ENCODE assay signal across 27 mouse cellular contexts in the genomic region with DNA sequence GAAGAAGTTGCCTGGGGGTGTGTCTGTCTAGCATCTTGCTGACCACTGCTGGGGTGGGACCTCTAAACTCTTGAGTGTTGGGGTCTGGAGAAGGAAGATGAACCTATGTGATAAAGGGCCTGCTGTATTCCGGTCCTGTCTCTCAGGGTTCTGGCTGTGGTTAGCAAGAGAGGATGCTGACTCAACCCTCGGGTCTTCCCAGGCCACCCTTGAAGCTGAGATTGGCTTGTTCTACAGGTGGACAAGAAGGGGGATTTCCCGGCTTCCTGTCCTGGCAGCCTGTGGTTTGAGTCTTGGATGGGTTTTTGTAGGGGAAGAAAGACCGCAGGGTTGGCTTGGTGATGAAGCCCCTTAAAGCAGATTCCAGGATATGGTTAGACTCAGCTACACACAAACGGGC. TPM values are rescaled to one million over a fixed set of nuclear protein-coding genes. Genes with fewer than 3 reads are reported as not detected.
DNase-seq lines count a peak whose midpoint lies in the region; ATAC-seq and TF ChIP-seq lines count a peak whose summit lies in the region.
"Had no signal": no experiment of that assay in that cellular context is flagged by ENCODE, and none has a peak within 500 bp of the region (broad histone marks: within the 10 kb centered on the region; RNA-seq: fewer than 3 reads in every experiment).

No protein-coding gene starts in this region.

- H3K27ac ChIP-seq in midbrain, embryonic 15.5 days, result peak overlapping the region; percentile 46; the same call in 1 of the 2 replicates
- H3K27ac ChIP-seq in midbrain, postnatal 0 days (ENCODE audit: low read depth, low read length), result no peak overlapping the region
- peak overlapping the region; percentile 86 for H3K27ac ChIP-seq in CH12.LX (ENCODE audit: insufficient read depth, low read depth)
- peak overlapping the region; percentile 97 for H3K27ac ChIP-seq in olfactory bulb, adult 2 months (ENCODE audit: insufficient read depth, low read depth, low read length)
- H3K27ac ChIP-seq: embryonic facial prominence, embryonic 15.5 days; heart, embryonic 15.5 days; layer of hippocampus, adult 2 months; liver, embryonic 14.5 days had no signal

- intact Hi-C loops in heart, postnatal 10 days (cut with DNase I), result loop anchor here (2.0 kb wide), 1 partner anchor 14 kb away; no protein-coding TSS in a partner anchor

- H3K4me1 ChIP-seq in midbrain, embryonic 15.5 days, result peaks cover 39% of the 10 kb centered on the region
- H3K4me1 ChIP-seq in midbrain, postnatal 0 days (ENCODE audit: insufficient read depth, low read length), result peaks cover 5% of the 10 kb centered on the region; the same call in 1 of the 2 replicates
- peaks cover 49 to 85% of the 10 kb centered on the region in 2 experiments for H3K4me1 ChIP-seq in CH12.LX (ENCODE audit: control insufficient read depth in 1 of 2, insufficient read depth in 2 of 2)
- peaks cover 91% of the 10 kb centered on the region for H3K4me1 ChIP-seq in olfactory bulb, adult 2 months (ENCODE audit: control insufficient read depth, insufficient read depth, low read length)

- H3K9me3 ChIP-seq in midbrain, embryonic 15.5 days, result no peaks in the 10 kb centered on the region
- no peaks in the 10 kb centered on the region for H3K9me3 ChIP-seq in midbrain, postnatal 0 days (ENCODE audit: low read length)
- H3K9me3 ChIP-seq in CH12.LX (replicated peaks; ENCODE audit: low read length), result no peaks in the 10 kb centered on the region
- H3K9me3 ChIP-seq: embryonic facial prominence, embryonic 15.5 days; forebrain, embryonic 15.5 days; G1E; heart, embryonic 15.5 days; hindbrain, embryonic 10.5 days; megakaryocyte, embryonic 14.5 days had no signal

- no peak overlapping the region for H3K9ac ChIP-seq in midbrain, embryonic 15.5 days
- H3K9ac ChIP-seq in midbrain, postnatal 0 days (replicated peaks; ENCODE audit: low read length, poor library complexity, severe bottlenecking), result no peak overlapping the region
- H3K9ac ChIP-seq in CH12.LX (ENCODE audit: insufficient read depth, low read depth), result no peak overlapping the region
- H3K9ac ChIP-seq: embryonic facial prominence, embryonic 15.5 days; forebrain, embryonic 15.5 days; heart, embryonic 15.5 days; liver, embryonic 14.5 days; lung, embryonic 14.5 days had no signal

- ATAC-seq in midbrain, embryonic 15.5 days (replicated peaks), result no peak
- no peak for ATAC-seq in midbrain, postnatal 0 days (ENCODE audit: low FRiP score)
- ATAC-seq in hematopoietic stem cell, adult 5-6 weeks (replicated peaks in 1 of 2; ENCODE audit: insufficient read depth in 1 of 2, low FRiP score in 2 of 2, low TSS enrichment in 1 of 2, low read depth in 1 of 2, poor library complexity in 2 of 2, severe bottlenecking in 2 of 2), result peak; percentile 42 to 44; a peak in 3 of 4 replicates
- ATAC-seq: forebrain, embryonic 15.5 days; intestine, postnatal 0 days had no signal

- TF ChIP-seq CTCF in midbrain, postnatal 0 days (IDR thresholded peaks at IDR 0.05), result no peak
- TF ChIP-seq CTCF in CH12.LX (conservative IDR thresholded peaks at IDR 0.05 in 1 of 2, IDR thresholded peaks at IDR 0.05 in 1 of 2; ENCODE audit: low read depth in 2 of 2, low read length in 2 of 2), result no peak
- no peak for TF ChIP-seq CTCF in olfactory bulb, adult 2 months (IDR thresholded peaks at IDR 0.05; ENCODE audit: insufficient read depth, low read depth, low read length)

- no peak for DNase-seq in midbrain, postnatal 0 days (ENCODE audit: low spot score)
- DNase-seq in CH12.LX (ENCODE audit: extremely low read depth) (peak; percentile 80), MN1 (ENCODE audit: low spot score) (no peak)
- DNase-seq in spleen, postnatal 4 days (ENCODE audit: low spot score in 2 of 2), result no peak
- no peak for DNase-seq in heart, postnatal 10 days
- DNase-seq: adrenal gland, postnatal 14 days; cerebellum, adult 2 months; cerebellum, postnatal 36 days; gastrocnemius, postnatal 25 days; kidney, postnatal 25 days; layer of hippocampus, postnatal 36 days; lung, embryonic 14.5 days; thymus, postnatal 25 days had no signal

- no peaks in the 10 kb centered on the region for H3K79me2 ChIP-seq in CH12.LX (replicated peaks; ENCODE audit: control insufficient read depth, extremely low read depth, insufficient read depth, poor library complexity, severe bottlenecking)

- peak; percentile 97 for TF ChIP-seq EP300 in CH12.LX (IDR thresholded peaks at IDR 0.05; ENCODE audit: low read length)

- TF ChIP-seq RAD21 in CH12.LX (IDR thresholded peaks at IDR 0.05; ENCODE audit: low read depth, low read length), result no peak; the same call in 1 of the 2 replicates

- in situ Hi-C loops in CH12.LX (cut with MboI; ENCODE audit: low pct_ligation_motif_present, low pct_unique_long_range_greater_than_20kb, low sequenced_read_pairs), result no loop called here

- no peak for TF ChIP-seq POLR2A in CH12.LX (IDR thresholded peaks at IDR 0.05; ENCODE audit: low read depth, low read length)
- no peak for TF ChIP-seq POLR2A in olfactory bulb, adult 2 months (IDR thresholded peaks at IDR 0.05; ENCODE audit: insufficient read depth, low read depth, low read length)

- WGBS in midbrain, embryonic 15.5 days, result 93% methylated on average over 5 of the region's 5 CpGs
- WGBS in midbrain, postnatal 0 days, result 91% methylated on average over 5 of the region's 5 CpGs
- WGBS in olfactory bulb, adult 2 months, result 86% methylated on average over 5 of the region's 5 CpGs

- no peaks in the 10 kb centered on the region for H3K27me3 ChIP-seq in midbrain, embryonic 15.5 days (replicated peaks)
- H3K27me3 ChIP-seq in midbrain, postnatal 0 days (ENCODE audit: insufficient read depth, low read length), result no peaks in the 10 kb centered on the region
- H3K27me3 ChIP-seq in CH12.LX (replicated peaks), result no peaks in the 10 kb centered on the region
- H3K27me3 ChIP-seq: embryonic facial prominence, embryonic 15.5 days; forebrain, embryonic 15.5 days; heart, embryonic 15.5 days had no signal

- no peaks in the 10 kb centered on the region for H3K36me3 ChIP-seq in midbrain, embryonic 15.5 days (replicated peaks)
- no peaks in the 10 kb centered on the region; the same call in none of the 2 replicates for H3K36me3 ChIP-seq in midbrain, postnatal 0 days (ENCODE audit: insufficient read depth, low read length)
- peaks cover 0 to 22% of the 10 kb centered on the region in 2 experiments for H3K36me3 ChIP-seq in CH12.LX (replicated peaks in 1 of 2; ENCODE audit: control insufficient read depth in 1 of 2, insufficient read depth in 1 of 2, low read length in 1 of 2)
- H3K36me3 ChIP-seq: embryonic facial prominence, embryonic 15.5 days; forebrain, embryonic 15.5 days; G1E had no signal

- dilution Hi-C loops in CH12.LX (cut with MboI; ENCODE audit: extremely low pct_ligation_motif_present, extremely low pct_unique_long_range_greater_than_20kb, low sequenced_read_pairs), result no loop called here

- H3K4me2 ChIP-seq in midbrain, embryonic 15.5 days, result no peak overlapping the region
- no peak overlapping the region for H3K4me2 ChIP-seq in midbrain, postnatal 0 days (ENCODE audit: low read depth, low read length, poor library complexity, severe bottlenecking)
- H3K4me2 ChIP-seq in CH12.LX (ENCODE audit: insufficient read depth, low read depth, poor library complexity, severe bottlenecking), result peak overlapping the region; percentile 39
- H3K4me2 ChIP-seq: embryonic facial prominence, embryonic 15.5 days; forebrain, embryonic 15.5 days; heart, embryonic 15.5 days; lung, embryonic 14.5 days had no signal

- no peak overlapping the region for H3K4me3 ChIP-seq in midbrain, embryonic 15.5 days
- H3K4me3 ChIP-seq in midbrain, postnatal 0 days (ENCODE audit: low read depth, low read length), result no peak overlapping the region
- no peak overlapping the region for H3K4me3 ChIP-seq in CH12.LX (replicated peaks in 1 of 3; ENCODE audit: low read depth in 2 of 3, low read length in 2 of 3, poor library complexity in 1 of 3)
- H3K4me3 ChIP-seq in olfactory bulb, adult 2 months (ENCODE audit: insufficient read depth, low read depth, low read length), result no peak overlapping the region
- H3K4me3 ChIP-seq: embryonic facial prominence, embryonic 15.5 days; forebrain, embryonic 15.5 days; heart, embryonic 15.5 days; hindbrain, embryonic 10.5 days; layer of hippocampus, adult 2 months; megakaryocyte, embryonic 14.5 days had no signal

TF ChIP-seq in CH12.LX, 34 proteins besides CTCF, POLR2A, EP300 and RAD21 (continues in another document):
- TF ChIP-seq SIN3A (IDR thresholded peaks at IDR 0.05; ENCODE audit: low read length), result no peak; the same call in 1 of the 2 replicates

RNA-seq across cellular contexts. Expression of a gene that starts 37.0 kb away (rescaled TPM):
- polyA plus RNA-seq in midbrain, embryonic 15.5 days (2015; fragmentation: Nextera tagmentation; extraction: Ambion mirVana), result 7.1 and 7.5 TPM in 2 replicates
- 1.4 and 3.9 TPM in 2 replicates for total RNA-seq in midbrain, postnatal 0 days (2014; rRNA removed)
- polyA plus RNA-seq in midbrain, postnatal 0 days (2015; fragmentation: Nextera tagmentation; extraction: Ambion mirVana), result 2.1 and 2.4 TPM in 2 replicates
- not detected in 2 replicates for total RNA-seq in CH12.LX (2012; rRNA removed)
- total RNA-seq in CH12.LX (2014; rRNA removed), result not detected in 2 replicates
- polyA plus RNA-seq in CH12.LX (2012; ENCODE audit: insufficient read length, low read depth), result not detected in 2 replicates
- total RNA-seq in hematopoietic stem cell, adult 5-6 weeks (2017), result 3.4 TPM in 1 of 2 replicates, not detected in the other
- polyA plus RNA-seq in olfactory bulb, adult 2 months (2012; ENCODE audit: insufficient read depth, insufficient read length, low replicate concordance, missing spikeins), result not detected in 2 replicates
- under 1 TPM; 0.35 to 0.62 TPM for total RNA-seq in heart, postnatal 10 days (2021)
- total RNA-seq: G1E; gastrocnemius, postnatal 25 days; heart, adult 8-10 months; neutrophil, adult 5-6 weeks had no signal
- polyA plus RNA-seq: G1E had no signal

RNA-seq across cellular contexts. Expression of a gene that starts 47.6 kb away (rescaled TPM):
- polyA plus RNA-seq in midbrain, embryonic 15.5 days (2015; fragmentation: Nextera tagmentation; extraction: Ambion mirVana), result 51.8 and 53.3 TPM in 2 replicates
- total RNA-seq in midbrain, postnatal 0 days (2014; rRNA removed), result 41.0 and 44.6 TPM in 2 replicates
- 25.9 and 26.0 TPM in 2 replicates for polyA plus RNA-seq in midbrain, postnatal 0 days (2015; fragmentation: Nextera tagmentation; extraction: Ambion mirVana)
- 7.5 and 9.1 TPM in 2 replicates for total RNA-seq in CH12.LX (2012; rRNA removed)
- 2.4 and 2.8 TPM in 2 replicates for total RNA-seq in CH12.LX (2014; rRNA removed)
- 7.0 and 9.0 TPM in 2 replicates for polyA plus RNA-seq in CH12.LX (2012; ENCODE audit: insufficient read length, low read depth)
- total RNA-seq in hematopoietic stem cell, adult 5-6 weeks (2017), result 0.15 and 0.25 TPM in 2 replicates
- polyA plus RNA-seq in olfactory bulb, adult 2 months (2012; ENCODE audit: insufficient read depth, insufficient read length, low replicate concordance, missing spikeins), result not detected in 2 replicates
- 10 to 100 TPM; 40.9 to 43.1 TPM for total RNA-seq in heart, postnatal 10 days (2021)

RNA-seq across cellular contexts. Expression of a gene that starts 54.7 kb away (rescaled TPM):
- 382 and 405 TPM in 2 replicates for polyA plus RNA-seq in midbrain, embryonic 15.5 days (2015; fragmentation: Nextera tagmentation; extraction: Ambion mirVana)
- total RNA-seq in midbrain, postnatal 0 days (2014; rRNA removed), result 440 and 661 TPM in 2 replicates
- polyA plus RNA-seq in midbrain, postnatal 0 days (2015; fragmentation: Nextera tagmentation; extraction: Ambion mirVana), result 440 and 453 TPM in 2 replicates
- 2,320 and 2,484 TPM in 2 replicates for total RNA-seq in CH12.LX (2012; rRNA removed)
- 3,699 and 3,874 TPM in 2 replicates for total RNA-seq in CH12.LX (2014; rRNA removed)
- polyA plus RNA-seq in CH12.LX (2012; ENCODE audit: insufficient read length, low read depth), result 1,738 and 1,898 TPM in 2 replicates
- 2,540 and 2,778 TPM in 2 replicates for total RNA-seq in hematopoietic stem cell, adult 5-6 weeks (2017)
- polyA plus RNA-seq in olfactory bulb, adult 2 months (2012; ENCODE audit: insufficient read depth, insufficient read length, low replicate concordance, missing spikeins), result 980 TPM in 1 of 2 replicates, not detected in the other
- total RNA-seq in heart, postnatal 10 days (2021), result 100 to 1,000 TPM; 380 to 408 TPM

Comparison
In these comparisons a context has a peak if more than half of its experiments do, and no peak if none do; other contexts are left out.
1. ATAC-seq: peak in hematopoietic stem cell, adult 5-6 weeks (2 of 2); none in midbrain, embryonic 15.5 days (single experiment) and midbrain, postnatal 0 days (single experiment).